Mouse (Mus musculus): Measurements from ENCODE around the gene She. TPM values are rescaled to one million over a fixed set of nuclear protein-coding genes. Genes with fewer than 3 reads are reported as not detected.

The She gene
- polyA plus RNA-seq, 1 experiment from 2014 or later: 3.4 TPM

DNA sequence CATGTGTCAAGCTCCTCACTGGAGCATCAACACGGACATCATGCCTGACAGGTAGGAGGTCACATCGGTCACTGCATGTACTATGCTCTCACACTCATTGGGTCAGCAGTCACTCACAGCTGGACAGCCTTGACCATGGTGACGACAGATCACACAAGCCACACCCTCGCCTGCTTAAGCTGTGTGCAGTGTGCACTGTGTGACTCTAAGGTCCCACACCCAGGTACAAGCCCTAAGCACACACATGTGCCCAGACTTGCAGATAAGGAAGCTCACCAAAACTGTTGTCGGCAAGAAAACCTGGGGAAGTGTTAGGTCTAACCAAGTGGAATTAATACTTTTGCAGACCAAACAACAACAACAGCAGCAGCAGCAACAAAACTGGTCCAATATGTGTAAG, 23.3 kb upstream of the She start:
- Histone ChIP-seq H3K4me3 (ENCODE audit: low read depth, low read length) (no peak overlapping the region), H3K4me1 (ENCODE audit: control insufficient read depth, insufficient read depth, low read length) (no peaks in the 10 kb centered on the region), H3K36me3 (ENCODE audit: control insufficient read depth, insufficient read depth, low read length) (no peaks in the 10 kb centered on the region), H3K27ac (ENCODE audit: low read depth, low read length) (no peak overlapping the region), H3K9ac (ENCODE audit: low read length) (no peak overlapping the region), H3K27me3 (ENCODE audit: control insufficient read depth, insufficient read depth, low read length) (no peaks in the 10 kb centered on the region), H3K9me3 (ENCODE audit: control insufficient read depth, low read length) (no peaks in the 10 kb centered on the region), H3K4me2 (ENCODE audit: low read depth) (no peak overlapping the region)
- DNase-seq (ENCODE audit: low spot score) (no peak), ATAC-seq (ENCODE audit: insufficient read depth, low FRiP score, low TSS enrichment) (no peak)
- 82% methylated on average over 5 of the region's 5 CpGs for WGBS

DNA sequence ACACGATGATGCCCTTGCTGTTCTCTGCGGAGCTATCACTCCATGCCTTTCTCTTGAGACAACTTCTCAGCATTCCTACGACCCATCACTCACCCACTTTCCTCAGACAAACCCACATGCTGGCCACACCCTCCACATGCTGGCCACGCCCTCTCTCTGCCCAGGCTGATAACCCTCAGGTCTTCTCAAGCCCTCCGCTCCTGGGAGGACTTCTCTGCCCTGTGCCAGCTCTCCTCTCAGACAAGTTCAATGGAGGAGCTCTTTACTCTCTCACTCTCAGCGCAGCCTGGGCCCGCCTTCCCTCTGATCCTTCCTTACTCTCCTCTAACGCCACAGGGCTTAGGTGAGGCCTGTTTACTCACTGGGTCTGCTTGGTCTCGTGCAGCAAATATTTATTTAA, 22.5 kb upstream of the She start:
- 50% methylated on average over 9 of the region's 9 CpGs for WGBS
- H3K9me3 ChIP-seq (ENCODE audit: control insufficient read depth, low read length): no peaks in the 10 kb centered on the region
- no peaks in the 10 kb centered on the region for H3K4me1 ChIP-seq (ENCODE audit: control insufficient read depth, insufficient read depth, low read length)
- H3K36me3 ChIP-seq (ENCODE audit: control insufficient read depth, insufficient read depth, low read length): no peaks in the 10 kb centered on the region
- no peak overlapping the region for H3K9ac ChIP-seq (ENCODE audit: low read length)
- no peak overlapping the region for H3K4me3 ChIP-seq (ENCODE audit: low read depth, low read length)
- no peak for ATAC-seq (ENCODE audit: insufficient read depth, low FRiP score, low TSS enrichment)
- H3K27me3 ChIP-seq (ENCODE audit: control insufficient read depth, insufficient read depth, low read length): no peaks in the 10 kb centered on the region
- H3K4me2 ChIP-seq (ENCODE audit: low read depth): no peak overlapping the region
- no peak overlapping the region for H3K27ac ChIP-seq (ENCODE audit: low read depth, low read length)
- DNase-seq (ENCODE audit: low spot score): no peak

DNA sequence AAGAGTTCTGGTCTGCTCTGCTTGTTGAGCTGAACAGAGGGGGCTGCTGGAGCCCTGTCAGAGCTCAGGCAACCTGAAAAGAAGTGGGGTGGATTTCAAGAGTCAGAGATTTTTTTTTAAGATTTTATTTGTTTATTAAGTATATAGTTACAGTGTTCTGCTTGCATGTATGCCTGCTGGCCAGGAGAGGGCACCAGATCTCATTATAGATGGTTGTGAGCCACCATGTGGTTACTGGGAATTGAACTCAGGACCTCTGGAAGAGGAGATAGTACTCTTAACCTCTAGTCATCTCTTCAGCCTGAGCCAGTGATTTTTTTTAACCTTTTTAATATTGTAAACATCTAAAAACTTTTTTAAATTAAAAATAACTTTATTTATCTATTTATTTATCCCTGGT, 20.3 kb upstream of the She start:
- Histone ChIP-seq H3K9me3 (ENCODE audit: control insufficient read depth, low read length) (no peaks in the 10 kb centered on the region), H3K9ac (ENCODE audit: low read length) (no peak overlapping the region), H3K27me3 (ENCODE audit: control insufficient read depth, insufficient read depth, low read length) (no peaks in the 10 kb centered on the region), H3K4me1 (ENCODE audit: control insufficient read depth, insufficient read depth, low read length) (no peaks in the 10 kb centered on the region), H3K36me3 (ENCODE audit: control insufficient read depth, insufficient read depth, low read length) (no peaks in the 10 kb centered on the region), H3K4me2 (ENCODE audit: low read depth) (no peak overlapping the region), H3K4me3 (ENCODE audit: low read depth, low read length) (no peak overlapping the region), H3K27ac (ENCODE audit: low read depth, low read length) (no peak overlapping the region)
- ATAC-seq (ENCODE audit: insufficient read depth, low FRiP score, low TSS enrichment) (no peak), DNase-seq (ENCODE audit: low spot score) (no peak)

DNA sequence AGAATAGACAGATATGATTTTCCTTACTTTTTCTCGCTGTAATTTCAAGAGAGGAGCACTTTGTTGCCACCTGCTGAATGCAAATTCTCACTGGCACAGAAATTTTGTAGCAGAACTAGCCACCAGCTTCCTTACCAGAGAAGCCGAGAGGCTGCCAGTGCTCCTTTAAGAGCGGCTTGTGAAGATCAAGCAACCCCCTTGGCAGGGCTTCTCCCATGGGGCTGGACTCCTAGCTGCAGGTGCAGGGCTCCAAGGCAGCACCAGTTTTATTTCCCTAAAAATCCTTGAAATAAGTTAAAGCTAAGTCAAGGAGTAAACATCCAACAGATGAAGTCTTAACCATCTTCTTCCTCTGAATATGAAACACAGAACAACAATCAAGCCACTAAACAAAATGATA, 19.0 kb upstream of the She start:
- WGBS: 66% methylated on average over 3 of the region's 3 CpGs
- H3K4me1 ChIP-seq (ENCODE audit: control insufficient read depth, insufficient read depth, low read length): no peaks in the 10 kb centered on the region
- ATAC-seq (ENCODE audit: insufficient read depth, low FRiP score, low TSS enrichment) (no peak), DNase-seq (ENCODE audit: low spot score) (no peak)
- no peak overlapping the region for H3K4me3 ChIP-seq (ENCODE audit: low read depth, low read length)
- H3K9ac ChIP-seq (ENCODE audit: low read length): no peak overlapping the region
- H3K27ac ChIP-seq (ENCODE audit: low read depth, low read length): no peak overlapping the region
- H3K27me3 ChIP-seq (ENCODE audit: control insufficient read depth, insufficient read depth, low read length): no peaks in the 10 kb centered on the region
- no peak overlapping the region for H3K4me2 ChIP-seq (ENCODE audit: low read depth)
- H3K9me3 ChIP-seq (ENCODE audit: control insufficient read depth, low read length): no peaks in the 10 kb centered on the region
- no peaks in the 10 kb centered on the region for H3K36me3 ChIP-seq (ENCODE audit: control insufficient read depth, insufficient read depth, low read length)

DNA sequence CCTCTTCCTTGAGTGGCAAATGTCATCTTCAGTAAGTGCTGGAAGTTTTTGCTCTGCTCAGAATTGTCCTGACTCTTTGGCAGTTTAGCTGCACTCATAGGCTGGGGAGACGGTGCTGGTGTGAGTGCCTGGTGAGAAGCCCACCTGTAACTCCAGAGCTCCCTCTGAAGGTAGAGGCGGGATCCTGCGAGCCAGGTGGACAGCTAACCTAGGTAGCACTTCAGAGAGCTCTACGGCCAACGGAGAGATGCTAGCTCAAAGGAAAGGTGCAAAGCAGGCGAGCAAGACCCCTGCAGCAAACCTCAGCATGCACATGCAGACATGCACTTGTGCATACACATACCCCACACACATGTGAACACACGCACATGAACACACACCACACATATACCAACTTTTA, 17.1 kb upstream of the She start:
- no peaks in the 10 kb centered on the region for H3K4me1 ChIP-seq (ENCODE audit: control insufficient read depth, insufficient read depth, low read length)
- H3K36me3 ChIP-seq (ENCODE audit: control insufficient read depth, insufficient read depth, low read length): no peaks in the 10 kb centered on the region
- DNase-seq (ENCODE audit: low spot score): no peak
- H3K27ac ChIP-seq (ENCODE audit: low read depth, low read length): no peak overlapping the region
- WGBS: 72% methylated on average over 7 of the region's 7 CpGs
- no peaks in the 10 kb centered on the region for H3K9me3 ChIP-seq (ENCODE audit: control insufficient read depth, low read length)
- no peaks in the 10 kb centered on the region for H3K27me3 ChIP-seq (ENCODE audit: control insufficient read depth, insufficient read depth, low read length)
- no peak for ATAC-seq (ENCODE audit: insufficient read depth, low FRiP score, low TSS enrichment)
- no peak overlapping the region for H3K4me3 ChIP-seq (ENCODE audit: low read depth, low read length)
- no peak overlapping the region for H3K4me2 ChIP-seq (ENCODE audit: low read depth)
- H3K9ac ChIP-seq (ENCODE audit: low read length): no peak overlapping the region

DNA sequence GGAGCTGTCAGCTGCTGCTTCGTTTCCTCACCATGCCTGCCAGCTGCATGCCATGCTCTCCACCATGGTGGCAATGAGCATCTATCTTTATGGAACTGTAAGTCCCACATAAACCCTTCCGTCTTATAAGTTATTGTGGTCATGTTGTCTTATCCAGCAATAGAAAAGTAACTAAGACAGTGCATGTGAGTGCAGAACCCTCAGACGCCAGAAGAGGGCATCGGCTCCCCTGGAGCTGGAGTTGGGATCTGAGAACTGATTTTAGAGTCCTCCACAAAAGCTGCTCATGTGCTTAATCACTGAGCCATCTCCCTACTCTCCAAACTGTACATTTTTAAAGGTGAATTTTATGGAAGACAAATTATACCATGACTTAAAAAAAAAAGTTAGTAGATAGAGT, 14.1 kb upstream of the She start:
- H3K9ac ChIP-seq (ENCODE audit: low read length): no peak overlapping the region
- DNase-seq (ENCODE audit: low spot score) (no peak), ATAC-seq (ENCODE audit: insufficient read depth, low FRiP score, low TSS enrichment) (no peak)
- H3K4me2 ChIP-seq (ENCODE audit: low read depth): no peak overlapping the region
- no peaks in the 10 kb centered on the region for H3K27me3 ChIP-seq (ENCODE audit: control insufficient read depth, insufficient read depth, low read length)
- no peak overlapping the region for H3K27ac ChIP-seq (ENCODE audit: low read depth, low read length)
- H3K4me3 ChIP-seq (ENCODE audit: low read depth, low read length): no peak overlapping the region
- WGBS: 62% methylated on average over 4 of the region's 4 CpGs
- no peaks in the 10 kb centered on the region for H3K4me1 ChIP-seq (ENCODE audit: control insufficient read depth, insufficient read depth, low read length)
- no peaks in the 10 kb centered on the region for H3K9me3 ChIP-seq (ENCODE audit: control insufficient read depth, low read length)
- no peaks in the 10 kb centered on the region for H3K36me3 ChIP-seq (ENCODE audit: control insufficient read depth, insufficient read depth, low read length)

DNA sequence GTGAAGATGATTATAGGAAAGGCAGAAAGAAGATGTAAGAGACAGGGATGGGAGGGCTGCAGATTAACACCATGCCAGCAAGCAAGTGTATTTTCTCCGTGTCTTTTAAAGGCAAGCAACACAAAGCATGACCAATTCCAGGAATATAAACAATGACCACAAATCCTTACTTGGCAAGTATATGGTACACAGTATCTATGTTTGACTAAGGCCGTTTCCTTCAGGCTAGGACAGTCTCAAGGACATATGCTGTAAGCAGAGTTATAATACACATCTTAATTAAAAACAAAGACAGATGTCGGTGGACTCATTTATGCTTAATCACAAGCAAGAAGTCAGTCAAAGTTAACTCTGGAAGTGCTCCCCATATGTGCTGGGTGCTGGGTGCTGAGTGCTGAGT, 12.6 kb upstream of the She start:
- no peaks in the 10 kb centered on the region for H3K9me3 ChIP-seq (ENCODE audit: control insufficient read depth, low read length)
- no peak overlapping the region for H3K27ac ChIP-seq (ENCODE audit: low read depth, low read length)
- no peaks in the 10 kb centered on the region for H3K27me3 ChIP-seq (ENCODE audit: control insufficient read depth, insufficient read depth, low read length)
- H3K4me3 ChIP-seq (ENCODE audit: low read depth, low read length): no peak overlapping the region
- WGBS: 85% methylated on average over 3 of the region's 3 CpGs
- no peak for DNase-seq (ENCODE audit: low spot score)
- H3K36me3 ChIP-seq (ENCODE audit: control insufficient read depth, insufficient read depth, low read length): no peaks in the 10 kb centered on the region
- ATAC-seq (ENCODE audit: insufficient read depth, low FRiP score, low TSS enrichment): no peak
- H3K4me1 ChIP-seq (ENCODE audit: control insufficient read depth, insufficient read depth, low read length): no peaks in the 10 kb centered on the region
- H3K9ac ChIP-seq (ENCODE audit: low read length): no peak overlapping the region
- H3K4me2 ChIP-seq (ENCODE audit: low read depth): no peak overlapping the region

DNA sequence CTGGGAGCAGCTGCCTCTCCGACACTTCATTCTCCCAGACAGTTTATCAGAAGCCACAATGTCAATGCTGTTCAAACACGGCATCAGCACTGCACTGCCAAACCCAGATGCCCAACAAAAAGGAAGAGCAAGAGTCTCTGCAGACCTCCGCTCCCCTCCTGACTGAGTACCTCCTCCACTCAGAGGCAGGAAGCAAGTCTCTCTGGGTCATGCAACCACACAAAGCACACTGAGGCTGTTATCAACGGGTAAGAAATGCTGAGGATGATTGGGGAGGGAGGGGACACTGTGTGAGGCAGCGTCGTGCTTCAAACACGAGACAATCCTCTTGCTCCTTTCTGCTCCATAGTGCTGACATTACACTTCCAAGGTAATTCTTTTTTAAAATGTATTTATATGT, 11.3 kb upstream of the She start:
- Histone ChIP-seq H3K4me3 (ENCODE audit: low read depth, low read length) (no peak overlapping the region), H3K9me3 (ENCODE audit: control insufficient read depth, low read length) (no peaks in the 10 kb centered on the region), H3K9ac (ENCODE audit: low read length) (no peak overlapping the region), H3K4me2 (ENCODE audit: low read depth) (no peak overlapping the region), H3K27ac (ENCODE audit: low read depth, low read length) (no peak overlapping the region), H3K4me1 (ENCODE audit: control insufficient read depth, insufficient read depth, low read length) (no peaks in the 10 kb centered on the region), H3K27me3 (ENCODE audit: control insufficient read depth, insufficient read depth, low read length) (no peaks in the 10 kb centered on the region), H3K36me3 (ENCODE audit: control insufficient read depth, insufficient read depth, low read length) (no peaks in the 10 kb centered on the region)
- ATAC-seq (ENCODE audit: insufficient read depth, low FRiP score, low TSS enrichment) (no peak), DNase-seq (ENCODE audit: low spot score) (no peak)
- 72% methylated on average over 7 of the region's 7 CpGs for WGBS

DNA sequence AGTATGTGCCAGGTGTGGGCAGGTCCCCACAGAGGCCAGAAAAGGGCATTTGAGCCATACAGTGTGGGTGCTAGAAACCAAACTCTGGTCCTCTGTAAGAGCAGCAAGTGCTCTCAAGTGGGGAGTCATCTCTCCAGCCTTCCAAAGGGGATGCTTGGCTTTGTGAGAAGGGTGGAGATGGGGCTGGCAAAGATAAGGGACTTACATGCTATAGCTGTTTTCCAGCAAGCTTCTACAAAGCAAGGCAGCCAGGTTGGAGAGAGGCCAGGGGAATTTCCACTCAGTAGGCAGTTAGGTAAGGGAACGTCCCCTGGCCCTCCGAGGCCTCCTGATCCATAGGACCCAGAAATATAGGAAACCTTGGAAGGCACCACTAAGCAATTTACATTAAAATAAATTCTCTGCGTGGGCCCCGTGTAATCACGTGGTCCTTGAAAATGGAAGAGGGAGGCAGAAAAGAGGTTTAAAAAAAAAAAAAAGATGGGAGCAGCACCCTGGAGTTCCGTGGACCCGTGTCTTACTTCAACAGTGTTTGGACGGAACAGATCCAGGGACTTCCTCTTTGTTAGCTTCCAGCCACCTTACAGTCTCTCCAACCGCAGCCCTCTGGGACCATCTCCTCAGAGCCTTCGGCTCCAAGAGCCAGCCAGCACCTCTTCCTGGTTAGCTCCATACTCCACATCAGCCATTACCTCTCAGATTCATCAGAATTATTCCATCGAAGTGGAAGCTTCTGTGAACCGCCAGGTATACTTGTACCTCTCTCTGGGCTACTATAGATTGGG, 10.7 kb upstream of the She start:
- H3K4me3 ChIP-seq (ENCODE audit: low read depth, low read length): no peak overlapping the region
- no peaks in the 10 kb centered on the region for H3K9me3 ChIP-seq (ENCODE audit: control insufficient read depth, low read length)
- DNase-seq (ENCODE audit: low spot score): no peak
- H3K27me3 ChIP-seq (ENCODE audit: control insufficient read depth, insufficient read depth, low read length): no peaks in the 10 kb centered on the region
- no peak overlapping the region for H3K27ac ChIP-seq (ENCODE audit: low read depth, low read length)
- no peak for ATAC-seq (ENCODE audit: insufficient read depth, low FRiP score, low TSS enrichment)
- no peaks in the 10 kb centered on the region for H3K36me3 ChIP-seq (ENCODE audit: control insufficient read depth, insufficient read depth, low read length)
- H3K9ac ChIP-seq (ENCODE audit: low read length): no peak overlapping the region
- 86% methylated on average over 12 of the region's 12 CpGs for WGBS
- H3K4me1 ChIP-seq (ENCODE audit: control insufficient read depth, insufficient read depth, low read length): no peaks in the 10 kb centered on the region
- no peak overlapping the region for H3K4me2 ChIP-seq (ENCODE audit: low read depth)
